Mouse (Mus musculus): Measurements from ENCODE around the gene Preb.

GRCm38 (mm10) chr5:30949654-30950326, 10.4 kb downstream of the Preb start:
- no peak for TF ChIP-seq CTCF (IDR thresholded peaks at IDR 0.05; ENCODE audit: low read depth, low read length)
- no peak for TF ChIP-seq POLR2A (IDR thresholded peaks at IDR 0.05; ENCODE audit: borderline replicate concordance, low read depth, low read length)

Data from bone marrow macrophage, adult 2 months (primary cell).